Mouse (Mus musculus) brain, embryonic 14.5 days (tissue): Measurements from ENCODE around the gene Snapc4.

Source experiments
- CTCF ChIP-seq: fragments of 200-500 bp; IDR thresholded peaks from 2 replicates; pipeline ENCODE4 v1.5.1; 2012; ENCODE audit warnings: inconsistent platforms, mild to moderate bottlenecking, moderate library complexity, borderline replicate concordance; ENCODE audit not compliant: insufficient read depth, insufficient read length; ENCODE audit errors: extremely low read depth
- POLR2A ChIP-seq: fragments of 200-500 bp; IDR thresholded peaks from 2 replicates; pipeline ENCODE4 v1.6.1; 2012; ENCODE audit warnings: mild to moderate bottlenecking, inconsistent platforms, borderline replicate concordance; ENCODE audit not compliant: poor library complexity, insufficient read depth, insufficient read length, severe bottlenecking; ENCODE audit errors: extremely low read depth

GRCm38 (mm10) chr2:26325386-26326181 is 54.9 kb downstream of the Snapc4 start:
- TF ChIP-seq CTCF (peak; percentile 92), POLR2A (no peak)
